Mouse (Mus musculus) left cerebral cortex, postnatal 10 days (tissue): ENCODE results near the gene Gcgr. TPM values are rescaled to one million over a fixed set of nuclear protein-coding genes. Genes with fewer than 3 reads are reported as not detected.

Experiments used
- DNase-seq, 2 experiments: peaks; one replicate each; pipeline ENCODE4 v3.0.0; 2021 to 2022; ENCODE audit warnings: low spot score in 2 of 2, mixed read lengths in 1 of 2; ENCODE audit errors: extremely low spot score in 1 of 2
- intact Hi-C: fragments of 180-260 bp; cut with DNase I; formaldehyde crosslinking; loops from one replicate; pipeline ENCODE4 v1.15.1; 2025
- total RNA-seq, 2 experiments: library from RNA; stranded (reverse); gene quantifications; 2 replicates each; pipeline ENCODE4 v1.2.3; 2021

Gene Gcgr
- under 1 TPM in 1 of 2 experiments, not detected in 1; 0.26 TPM for total RNA-seq

DNA sequence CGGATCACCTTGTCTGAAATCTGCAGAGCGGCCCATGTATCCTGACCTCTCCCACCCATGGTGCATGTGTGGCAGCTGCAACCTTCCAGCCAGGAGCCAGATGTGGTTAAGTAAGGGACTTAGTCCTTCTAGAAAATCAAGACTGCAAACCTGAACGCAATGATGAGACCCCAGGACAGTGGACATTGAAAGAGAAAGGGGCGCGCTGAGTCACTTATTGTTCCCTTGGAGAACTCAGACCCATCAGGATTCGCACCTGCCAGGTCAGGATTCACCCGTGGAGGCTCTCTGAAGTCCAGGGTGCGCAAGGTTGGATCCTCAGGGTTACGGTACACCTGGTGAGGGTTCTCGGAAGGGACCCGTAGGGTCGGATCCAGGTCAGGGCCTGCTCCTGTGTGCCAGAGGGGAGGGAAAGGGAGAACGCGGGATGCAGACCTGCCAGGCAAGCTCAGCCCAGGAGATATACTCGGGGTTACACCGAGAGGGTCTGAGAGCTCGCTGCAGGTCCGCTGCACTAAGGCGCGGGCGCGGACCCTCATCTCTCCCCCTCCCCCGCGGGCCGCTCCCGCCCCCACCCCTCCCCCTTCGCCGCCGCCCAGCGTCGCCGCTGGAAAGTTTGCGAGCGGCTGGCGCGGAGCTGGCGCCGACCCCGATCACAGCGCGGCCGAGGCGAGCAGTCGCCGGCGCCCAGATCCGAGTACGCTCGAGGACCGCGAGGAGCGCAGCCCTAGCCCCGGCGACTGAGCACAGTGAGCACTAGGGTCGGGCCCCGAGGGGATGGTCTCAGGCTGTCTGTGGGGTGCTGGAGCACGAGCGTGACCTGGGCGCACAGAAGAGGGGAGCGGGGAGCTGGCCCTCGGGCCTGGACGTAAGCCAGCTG lies at the start of gene Gcgr:
Gene Gcgr (plus strand): TSS at position 615 of the 880 bp plus-strand sequence.
- intact Hi-C loops = no loop called here
- DNase-seq = peak in 1 of 2 experiments; percentile 31

DNA sequence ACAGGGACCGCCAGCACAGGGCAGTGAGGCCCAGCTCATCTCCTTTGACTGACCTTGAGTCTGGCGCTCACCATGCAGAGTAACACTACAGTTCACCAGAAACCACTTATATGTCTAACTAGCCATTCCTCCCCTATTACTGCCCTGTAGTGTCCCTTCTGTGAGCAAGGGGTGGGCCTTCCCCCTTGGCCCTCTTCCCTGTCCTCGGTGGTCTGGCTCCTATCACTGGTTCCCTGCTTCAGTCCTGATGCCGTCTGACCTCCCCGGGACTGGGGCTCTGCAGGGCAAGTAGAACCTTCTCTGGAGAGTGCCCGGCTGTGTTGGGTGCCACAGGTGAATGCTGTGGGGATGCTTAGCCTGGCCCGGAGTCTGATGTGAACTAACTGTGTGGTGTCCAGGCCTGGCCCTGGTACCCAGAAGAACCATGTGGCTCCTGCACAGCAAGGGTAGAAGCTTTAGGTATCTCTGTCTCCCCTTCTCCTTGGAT lies 47.0 kb upstream of the Gcgr start:
- no peak for DNase-seq
- intact Hi-C loops = no loop called here

DNA sequence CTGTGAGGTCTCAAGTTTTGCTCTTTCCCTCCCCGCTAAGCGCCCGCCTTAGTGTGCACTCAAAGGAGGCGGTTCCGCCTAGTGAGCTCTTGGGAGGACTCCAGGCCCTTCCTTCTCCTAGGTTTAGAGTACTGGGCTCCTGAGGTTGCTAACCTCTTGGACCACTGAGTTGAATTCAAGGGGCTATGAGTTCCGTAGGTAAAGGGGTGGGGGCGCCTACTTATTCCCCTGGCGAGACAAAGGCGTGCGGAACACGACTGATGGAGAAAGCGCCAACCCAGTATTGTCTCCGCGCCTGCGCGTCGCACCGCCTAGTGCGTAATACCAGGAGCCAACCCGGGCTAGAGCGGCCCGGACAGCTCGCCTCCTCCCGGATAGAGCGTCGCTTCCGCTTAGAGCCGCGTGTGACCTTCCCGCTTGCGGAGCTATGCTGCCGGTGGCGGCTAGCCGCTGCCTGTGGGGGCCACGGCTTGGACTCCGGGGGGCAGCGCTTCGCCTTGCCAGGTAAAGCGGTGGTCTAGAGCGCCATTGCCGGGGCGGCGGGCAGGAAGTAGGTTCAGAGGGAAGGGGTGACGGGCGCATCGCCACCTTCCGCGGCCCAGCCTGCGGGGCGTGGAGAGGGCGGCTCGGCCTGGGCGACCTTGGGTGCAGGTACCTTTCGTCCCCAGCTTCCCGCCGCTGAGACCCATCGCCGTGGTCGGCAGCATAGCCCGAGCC lies 46.1 kb upstream of the Gcgr start, which contains the start of gene Mrpl12:
Gene Mrpl12 (plus strand): TSS at position 349 of the 717 bp plus-strand sequence.
- intact Hi-C loops = no loop called here
- DNase-seq = peak; percentile 86 to 93

DNA sequence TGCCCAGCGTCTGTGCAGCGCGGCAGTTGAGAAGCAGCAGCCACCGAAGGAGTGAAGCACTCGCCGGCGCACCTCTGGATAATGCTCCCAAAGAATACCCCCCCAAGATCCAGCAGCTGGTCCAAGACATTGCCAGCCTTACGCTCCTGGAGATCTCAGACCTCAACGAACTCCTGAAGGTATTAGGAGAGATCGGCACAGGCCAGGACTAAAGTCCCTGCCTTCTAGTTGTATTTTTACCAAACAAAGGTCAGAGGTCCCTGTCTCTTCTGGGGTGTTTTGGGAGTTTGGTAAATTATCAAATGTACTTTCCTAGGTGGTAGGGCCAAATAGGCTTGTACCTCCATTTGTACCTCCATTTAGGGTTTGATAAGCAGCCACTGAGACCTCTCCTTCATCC lies 45.2 kb upstream of the Gcgr start:
- intact Hi-C loops = no loop called here
- DNase-seq = no peak

DNA sequence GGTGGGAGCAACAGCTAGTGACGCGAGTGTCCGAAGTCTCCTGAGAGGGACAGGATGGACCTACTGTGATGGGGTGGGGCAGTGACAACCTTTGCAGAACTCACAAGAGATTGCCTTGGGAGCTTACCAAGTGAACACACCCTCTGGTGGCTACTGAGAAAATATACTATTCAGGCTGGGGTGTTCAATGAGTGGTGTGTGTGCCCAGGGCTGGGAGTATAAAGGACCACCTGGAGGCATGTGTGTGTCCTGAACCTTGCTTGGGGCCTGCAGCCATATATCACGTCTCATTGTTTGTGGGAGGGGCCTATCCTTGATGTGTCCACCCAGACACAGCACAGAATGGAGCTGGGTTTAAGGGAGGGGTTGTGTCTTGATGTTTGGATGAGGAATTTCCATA lies 42.0 kb upstream of the Gcgr start:
- no peak for DNase-seq
- intact Hi-C loops = no loop called here

DNA sequence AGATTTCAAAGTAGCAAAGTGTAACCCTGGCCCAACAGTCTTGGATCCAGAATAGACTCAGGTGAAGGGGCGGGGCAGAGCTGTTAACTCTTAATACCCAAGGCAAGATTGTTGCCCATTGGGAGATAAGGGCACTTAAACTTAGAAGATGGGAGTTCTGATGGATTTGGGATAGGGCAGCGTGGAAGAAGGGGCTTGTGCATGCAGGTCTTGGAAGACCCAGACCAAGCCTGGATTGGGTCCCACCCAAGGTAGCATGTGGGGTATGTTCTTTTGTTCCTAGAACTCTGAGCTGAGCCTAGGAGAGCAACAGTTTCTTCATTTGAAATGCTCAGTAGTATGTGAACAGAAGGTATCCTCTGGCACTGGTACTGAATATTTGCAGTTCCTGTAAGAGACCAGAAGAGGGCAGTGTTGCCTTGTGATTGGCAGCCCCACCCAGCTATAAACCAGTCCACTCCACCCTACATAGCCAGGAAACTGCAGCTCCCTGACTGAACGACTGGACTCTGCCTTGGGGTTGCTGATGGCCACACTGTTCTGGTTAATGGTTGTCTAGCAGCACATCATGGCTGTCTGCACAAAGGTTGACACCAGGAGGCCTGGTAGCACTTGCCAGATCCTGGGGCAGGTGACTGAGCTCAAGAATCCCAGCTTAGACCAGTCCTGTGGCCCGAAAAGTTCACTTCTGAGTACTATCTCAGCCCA lies 41.3 kb upstream of the Gcgr start:
- peak in 1 of 2 experiments; percentile 73 for DNase-seq
- intact Hi-C loops = no loop called here

DNA sequence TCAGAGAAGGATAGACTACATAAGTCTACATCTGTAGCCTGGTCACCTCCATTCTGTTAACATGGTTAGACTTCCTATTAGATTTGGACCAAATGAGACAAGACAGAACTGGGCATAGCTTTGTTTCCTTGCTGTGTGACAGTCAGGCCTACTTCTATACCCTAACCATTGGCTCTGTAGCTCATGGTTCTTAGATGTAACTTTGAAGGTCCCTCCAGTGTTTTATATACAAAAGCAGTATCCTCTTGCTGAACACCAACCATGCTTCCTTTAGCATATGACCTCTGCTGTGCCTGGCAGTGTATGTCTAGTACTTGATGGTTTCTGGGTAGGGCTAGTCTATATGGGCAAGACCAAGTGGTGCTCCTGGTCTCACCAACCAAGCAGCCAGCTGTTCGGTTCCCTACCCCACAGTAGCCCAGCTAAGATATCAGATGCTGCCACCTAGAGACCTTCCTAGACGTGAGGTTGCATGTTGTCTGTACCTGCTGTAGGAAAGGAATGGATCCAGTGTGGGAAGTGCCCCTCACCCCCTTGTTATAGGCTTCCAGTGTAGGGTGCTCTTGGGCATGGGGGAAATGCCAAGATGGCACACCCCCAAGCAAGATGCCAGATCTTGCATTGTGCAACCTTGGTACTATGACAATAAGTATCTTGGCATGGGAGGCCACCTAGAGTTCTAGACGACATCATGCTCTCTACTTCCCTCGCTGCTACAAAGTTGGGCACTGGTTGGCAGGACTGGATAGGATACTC lies 40.0 kb upstream of the Gcgr start:
- intact Hi-C loops = no loop called here
- no peak for DNase-seq

DNA sequence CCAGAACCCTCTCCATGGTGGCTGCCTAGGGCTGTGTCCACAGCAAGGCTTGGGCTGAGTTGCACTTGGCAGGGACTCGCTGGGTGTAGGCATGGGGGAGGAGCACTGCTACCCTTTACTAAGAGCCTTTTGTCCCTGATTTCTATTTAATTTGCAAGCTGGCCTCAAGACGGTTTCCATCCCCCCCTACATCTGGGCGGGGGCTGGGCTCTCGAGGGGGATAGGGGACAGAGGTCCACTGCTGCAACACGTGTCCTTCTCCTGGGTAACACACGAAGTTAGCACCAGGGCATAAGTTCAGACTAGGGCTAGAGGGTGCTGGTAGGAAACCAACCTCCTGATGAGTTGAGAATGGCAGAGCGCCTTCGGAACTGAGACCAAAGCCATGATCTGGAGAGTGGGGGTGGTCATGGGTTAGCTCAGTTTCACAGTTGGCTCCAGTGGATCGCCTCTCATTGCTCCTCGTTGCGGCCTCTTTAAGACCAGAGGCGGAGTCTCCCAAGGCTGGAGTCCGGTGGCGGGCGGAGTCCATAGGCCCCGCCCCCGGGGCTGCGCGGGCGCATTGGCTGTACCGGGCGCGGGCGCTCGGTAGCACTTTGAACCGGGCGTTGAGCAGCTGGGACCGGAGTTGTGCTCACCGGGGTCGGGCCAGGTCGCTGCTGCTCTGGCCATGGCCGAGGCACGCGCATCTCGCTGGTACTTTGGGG lies 39.0 kb upstream of the Gcgr start, which contains the start of gene Slc25a10:
Gene Slc25a10 (plus strand): TSS at position 524 of the 707 bp plus-strand sequence.
- intact Hi-C loops = no loop called here
- DNase-seq = peak; percentile 79 to 93

DNA sequence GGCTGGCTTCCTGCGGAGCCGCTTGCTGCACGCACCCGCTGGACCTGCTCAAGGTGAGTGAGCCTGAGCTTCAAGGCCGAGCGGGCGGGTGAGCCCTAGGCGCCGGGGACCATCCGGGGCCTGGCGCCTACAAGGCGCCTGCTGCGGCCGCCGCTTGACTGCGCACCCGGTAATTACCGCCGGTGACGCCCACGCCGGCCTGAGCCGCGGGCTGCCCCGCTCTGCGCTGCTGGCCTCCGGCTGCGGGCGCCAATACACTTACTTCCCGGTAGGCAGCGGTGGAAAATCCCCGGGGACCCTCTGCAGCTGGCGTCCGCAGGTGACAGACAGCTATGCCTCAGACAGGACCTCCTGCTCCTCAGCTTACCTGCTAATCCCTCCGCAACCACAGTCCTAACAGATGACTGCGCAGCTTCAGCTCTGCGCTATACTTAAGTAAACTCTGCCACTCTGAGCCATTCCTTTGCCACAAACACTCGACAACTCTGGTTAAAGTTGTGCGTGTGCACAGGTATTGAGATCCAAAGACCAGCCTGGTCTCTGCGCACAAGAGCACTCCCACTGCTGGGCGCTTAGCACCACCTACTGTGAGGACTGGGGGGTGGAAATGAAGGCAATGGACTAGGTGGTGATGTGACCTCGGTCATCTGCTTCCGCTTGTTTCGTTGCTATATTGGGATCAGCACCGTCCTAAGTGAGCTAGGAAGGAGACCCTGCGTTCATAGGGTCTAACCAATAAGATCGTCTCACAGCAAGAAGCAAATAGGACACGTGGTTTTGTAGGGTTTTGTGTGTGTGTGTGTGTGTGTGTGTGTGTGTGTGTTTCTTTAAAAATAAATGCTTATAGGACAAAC lies 38.2 kb upstream of the Gcgr start:
- intact Hi-C loops = no loop called here
- no peak for DNase-seq

DNA sequence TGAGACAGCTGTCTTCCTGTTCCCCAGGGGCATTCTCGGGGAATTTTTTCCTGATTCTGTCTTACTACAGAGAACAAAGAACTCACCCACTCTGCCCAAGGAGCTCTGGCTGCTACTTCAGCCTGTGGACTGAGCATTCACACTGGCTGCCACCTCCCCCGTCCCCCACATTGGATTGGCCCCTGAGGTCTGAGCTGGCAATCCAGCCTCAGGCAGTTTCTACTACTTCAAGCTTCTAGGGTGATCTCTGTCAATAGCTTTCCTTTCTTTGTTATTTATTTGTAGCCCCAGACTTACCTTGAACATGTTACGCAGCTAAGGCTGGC lies 37.7 kb upstream of the Gcgr start:
- intact Hi-C loops = no loop called here
- DNase-seq = no peak

DNA sequence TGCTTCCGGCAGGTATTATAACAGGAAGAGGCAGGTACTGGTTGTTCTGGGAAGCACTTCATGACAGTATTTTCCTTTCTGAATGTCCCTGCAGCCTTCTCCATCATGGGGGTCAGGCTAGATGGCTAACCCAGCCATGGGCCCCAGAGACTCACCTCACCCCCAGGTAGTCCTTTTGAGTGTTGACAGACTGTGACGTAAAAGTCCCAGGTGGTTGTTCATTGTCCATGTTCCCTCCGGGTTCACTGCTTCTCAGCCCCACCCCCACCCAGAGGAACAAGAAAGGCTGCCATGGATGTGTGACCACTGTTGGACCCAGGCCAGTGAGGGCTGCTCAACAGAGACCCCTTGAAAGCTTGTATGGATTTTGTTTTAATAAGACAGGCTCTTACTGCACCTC lies 37.1 kb upstream of the Gcgr start:
- no peak for DNase-seq
- intact Hi-C loops = no loop called here

DNA sequence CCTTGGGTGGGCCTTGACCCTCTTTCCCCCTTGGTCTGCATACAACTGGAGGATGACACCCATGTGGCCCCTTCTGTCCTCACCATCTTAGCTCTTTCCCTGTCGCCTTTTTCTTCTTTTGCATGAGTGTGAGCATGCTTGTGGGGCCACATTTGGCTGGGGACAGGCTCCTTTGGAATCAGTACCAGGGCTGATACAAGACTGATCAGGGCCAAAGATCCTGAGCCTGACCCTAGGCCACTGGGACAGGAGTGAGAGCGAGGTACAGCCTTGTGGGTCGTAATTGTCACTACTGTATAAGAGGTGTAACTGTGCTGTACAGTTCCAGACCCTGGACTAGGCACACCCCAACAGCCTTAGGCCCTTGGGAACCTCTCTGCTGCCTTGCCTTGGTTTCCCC lies 36.6 kb upstream of the Gcgr start:
- no peak for DNase-seq
- intact Hi-C loops = no loop called here

DNA sequence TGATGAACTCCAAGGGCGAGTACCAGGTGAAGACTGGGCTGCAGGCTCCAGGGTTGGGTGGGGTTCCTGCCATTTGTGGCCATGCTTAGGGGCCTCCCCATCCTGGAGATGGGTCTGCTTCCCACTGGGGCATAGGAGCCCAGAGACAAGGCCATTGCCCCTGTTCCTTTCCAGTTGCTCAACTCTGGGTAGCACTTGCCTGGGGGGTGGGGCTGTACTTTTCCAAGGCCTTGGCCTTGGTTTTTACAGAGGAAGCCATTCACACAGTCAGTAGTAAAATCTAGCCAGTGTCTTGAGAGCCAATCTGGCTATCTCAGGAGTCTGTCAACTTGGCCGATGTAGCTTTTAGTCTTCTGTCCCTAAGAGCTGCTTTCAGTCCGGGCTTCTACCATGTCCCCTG lies 33.1 kb upstream of the Gcgr start:
- DNase-seq = no peak
- intact Hi-C loops = no loop called here

DNA sequence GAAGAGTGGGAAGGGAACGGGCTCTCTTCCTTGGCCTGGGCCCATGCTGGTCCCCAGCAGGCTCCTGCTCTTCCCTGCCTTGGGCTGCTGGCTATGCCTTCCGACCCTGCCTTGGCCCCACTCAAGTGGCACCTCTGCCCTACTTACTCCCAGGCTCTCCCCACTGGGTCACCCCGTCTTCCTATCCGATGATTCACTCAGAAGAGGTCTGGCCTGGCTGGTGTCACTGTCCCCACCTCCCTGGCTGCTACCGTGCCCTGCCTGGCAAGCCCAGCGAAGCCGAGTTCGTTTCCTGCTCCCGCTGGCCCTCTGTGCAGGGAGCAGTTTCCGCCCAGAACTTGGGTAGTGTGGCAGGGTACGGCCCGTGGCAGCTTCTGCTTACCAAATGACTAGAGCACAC lies 32.3 kb upstream of the Gcgr start:
- no peak for DNase-seq
- intact Hi-C loops = no loop called here

DNA sequence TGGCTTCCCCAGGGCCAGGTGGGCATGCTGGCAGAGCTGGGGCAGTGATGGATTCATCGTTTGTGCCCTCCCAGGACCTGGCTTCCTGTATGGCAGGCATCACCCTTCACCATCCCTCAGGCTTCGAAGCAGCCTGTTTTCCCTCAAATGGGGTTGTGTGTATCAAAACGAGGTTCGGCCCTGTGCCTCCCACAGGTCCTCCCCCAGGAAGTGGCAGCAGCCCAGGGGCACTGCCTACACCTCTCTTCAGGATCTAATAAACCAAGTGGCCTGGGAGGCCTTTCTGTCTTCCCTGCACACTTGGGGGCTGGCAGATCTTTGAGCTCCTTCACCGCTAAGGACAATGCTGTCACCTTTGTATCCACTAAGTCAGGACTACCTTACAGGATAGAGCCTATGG lies 31.6 kb upstream of the Gcgr start:
- no peak for DNase-seq
- intact Hi-C loops = no loop called here

DNA sequence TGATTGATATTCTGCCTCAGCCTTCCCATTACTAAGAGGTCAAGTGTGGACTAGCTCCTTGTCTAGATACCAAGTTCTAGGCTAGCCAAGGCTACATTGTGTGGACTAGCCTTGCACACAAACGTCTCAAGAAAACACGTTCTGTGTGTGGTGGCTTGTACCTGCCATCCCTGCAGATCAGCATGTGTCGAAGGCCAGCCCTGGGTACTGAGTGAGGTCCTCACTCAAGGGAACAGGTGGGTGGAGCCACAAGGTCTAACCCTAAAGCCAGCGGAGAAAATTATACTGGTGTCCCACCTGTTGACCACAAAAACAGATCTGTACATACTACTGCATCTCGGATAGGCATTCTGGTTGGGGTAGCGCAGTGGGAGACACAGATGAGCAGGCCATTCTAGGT lies 30.6 kb upstream of the Gcgr start:
- DNase-seq = no peak
- intact Hi-C loops = no loop called here

DNA sequence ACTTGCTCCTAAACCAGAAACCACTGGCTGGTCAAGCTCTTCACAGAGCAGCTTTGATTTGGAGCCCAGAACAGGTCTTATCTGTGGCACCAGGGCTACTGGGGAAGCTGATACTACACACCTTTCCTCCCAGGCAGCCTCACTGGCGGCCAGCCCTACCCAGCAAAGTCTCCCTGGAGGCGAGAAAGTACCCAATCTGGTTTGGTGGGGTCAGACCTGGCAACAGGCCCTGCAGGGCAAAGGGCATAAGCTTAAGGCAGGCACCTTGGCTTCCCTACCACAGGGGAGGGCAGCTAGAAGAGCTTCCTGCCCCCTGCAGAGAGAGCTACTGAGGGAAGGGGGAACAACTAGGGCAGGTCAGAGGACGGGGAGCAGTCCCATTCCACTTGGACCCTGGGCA lies 30.1 kb upstream of the Gcgr start:
- no peak for DNase-seq
- intact Hi-C loops = no loop called here
